Mouse (Mus musculus): Measurements from ENCODE around the gene Otud7a.
"Not testable (repeated sequence)": the region's sequence is repeated elsewhere in the genome, so short reads cannot be mapped to it uniquely, and the experiment has no call there.

Gene Otud7a

DNA sequence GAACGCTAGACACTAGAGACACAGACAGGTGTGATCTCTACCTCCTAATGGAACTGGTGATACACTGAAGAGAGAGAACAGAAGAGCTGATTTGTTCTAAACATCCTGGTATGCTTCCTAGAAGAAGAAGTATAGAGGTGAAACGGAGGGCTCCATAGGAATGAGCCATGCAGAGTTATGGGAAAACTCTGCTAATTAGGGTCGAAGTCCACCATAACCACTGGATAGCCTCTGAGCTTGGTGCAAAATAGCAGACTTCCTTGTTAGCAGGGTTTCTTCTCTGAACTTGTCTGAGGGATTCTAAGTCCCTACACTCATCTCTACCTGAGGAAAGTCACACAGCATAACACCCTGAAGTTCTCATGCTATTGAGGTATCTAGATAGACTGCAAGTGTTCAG, 114.4 kb downstream of the Otud7a start:
- DNase-seq (ENCODE audit: low spot score in 2 of 2), result no peak

DNA sequence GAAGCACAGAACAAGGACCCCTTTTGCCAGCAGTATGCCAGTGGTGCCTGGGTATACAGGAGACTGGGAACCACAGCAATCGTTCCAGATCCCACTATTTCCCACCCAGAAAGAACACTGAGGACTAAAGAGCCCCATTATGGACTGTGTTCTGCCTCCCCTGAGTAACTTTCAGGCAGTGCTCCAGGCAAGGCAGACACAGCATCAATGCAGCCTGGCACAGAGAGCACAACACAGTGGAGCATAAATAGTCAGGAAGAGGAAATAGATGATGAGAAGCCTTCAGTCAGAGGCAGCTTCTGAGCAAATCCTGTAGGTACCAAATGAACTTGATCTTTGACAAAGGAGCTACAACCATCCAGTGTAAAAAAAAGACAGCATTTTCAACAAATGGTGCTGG, 115.1 kb downstream of the Otud7a start:
- no peak for DNase-seq (ENCODE audit: low spot score in 2 of 2)

DNA sequence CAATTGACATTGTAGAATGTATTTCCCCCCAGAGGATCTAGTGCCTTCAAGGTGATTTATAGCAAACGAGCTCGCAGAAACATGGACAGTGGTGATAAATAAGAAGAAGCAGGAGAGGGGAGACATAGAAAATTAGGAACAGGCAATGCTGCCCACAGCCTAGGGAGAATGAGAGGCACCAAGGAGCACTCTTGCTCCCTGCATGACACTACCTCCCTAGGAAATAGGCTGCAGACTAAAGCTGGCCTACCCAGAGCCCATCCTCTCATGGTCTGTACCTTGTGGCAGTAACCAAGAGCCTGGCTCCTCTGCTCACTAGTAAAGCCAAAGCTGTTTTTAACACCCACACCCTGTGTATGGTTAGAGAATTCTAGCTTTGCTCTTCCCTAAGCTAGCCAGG, 138.8 kb downstream of the Otud7a start:
- DNase-seq (ENCODE audit: low spot score in 2 of 2), result no peak

DNA sequence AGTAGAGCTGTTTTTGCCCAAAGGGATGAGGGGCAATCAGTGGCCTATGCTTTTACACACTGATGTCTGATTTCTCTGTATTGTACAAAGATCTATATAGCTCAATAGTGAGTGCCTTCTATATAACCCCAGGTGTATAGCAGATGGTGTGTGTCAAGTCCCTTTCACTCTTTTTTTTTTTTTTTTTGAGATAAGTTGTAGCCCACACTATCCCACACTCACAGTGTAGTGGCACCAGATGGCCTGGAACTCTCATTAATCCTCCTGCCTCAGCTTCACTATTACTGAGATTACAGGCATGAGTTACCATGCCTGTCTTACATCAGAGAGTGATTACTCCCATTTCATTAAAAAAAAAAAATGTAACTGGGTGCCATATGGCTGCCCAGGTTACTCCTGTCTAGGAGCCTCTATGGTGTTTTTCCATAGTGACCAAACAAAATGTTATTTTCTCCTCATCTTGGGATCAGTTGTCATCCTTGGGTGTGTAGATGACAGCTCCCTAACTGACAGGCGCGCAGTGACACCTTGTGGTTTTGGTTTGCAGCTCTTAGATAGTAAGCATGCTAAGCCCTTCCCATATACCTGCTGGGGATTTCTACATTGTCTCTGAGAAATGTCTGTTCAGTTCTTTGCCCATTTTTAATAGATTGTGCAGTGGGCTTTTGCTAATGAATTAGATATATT, 141.8 kb downstream of the Otud7a start:
- DNase-seq (ENCODE audit: low spot score in 2 of 2), result no peak

DNA sequence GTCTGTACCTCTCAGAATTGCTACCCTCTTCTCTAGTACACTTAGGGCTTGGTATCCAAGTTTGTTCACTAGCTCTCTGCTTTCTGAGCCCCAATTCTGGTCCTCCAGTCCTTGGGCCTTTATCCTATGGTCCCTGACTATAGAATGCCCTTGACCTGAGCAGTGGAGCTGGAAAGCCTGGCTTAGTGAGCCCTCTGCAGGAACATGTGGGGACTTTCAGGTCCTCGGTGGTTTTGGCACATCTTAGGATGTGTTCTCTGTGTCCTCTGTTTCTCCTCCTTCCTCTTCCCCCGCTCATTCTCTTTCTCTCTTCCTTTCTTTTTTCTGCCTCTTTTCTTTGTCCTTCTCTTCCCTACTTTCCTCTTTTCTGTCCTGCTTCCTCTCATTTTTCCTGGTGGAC, 145.8 kb downstream of the Otud7a start:
- no peak for DNase-seq (ENCODE audit: low spot score in 2 of 2)

DNA sequence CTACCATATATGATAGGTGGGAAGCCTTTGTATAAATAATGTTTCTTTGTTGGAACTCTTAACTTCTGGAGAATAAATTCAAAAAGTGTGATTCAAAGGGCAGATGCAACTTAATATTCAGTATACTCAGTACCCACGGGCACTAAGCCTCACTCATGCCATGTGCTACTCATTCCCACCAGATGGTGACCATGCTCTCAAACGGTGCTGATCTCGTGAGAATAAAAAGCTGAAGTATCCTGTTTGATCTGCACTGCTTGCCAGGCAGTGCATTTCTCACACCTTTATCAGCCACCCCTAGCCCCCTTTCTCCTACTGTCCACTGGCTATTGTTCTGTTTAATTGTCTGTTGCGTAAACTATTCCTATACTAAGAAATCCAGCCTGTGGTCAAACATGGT, 146.8 kb downstream of the Otud7a start:
- DNase-seq (ENCODE audit: low spot score in 2 of 2), result no peak

DNA sequence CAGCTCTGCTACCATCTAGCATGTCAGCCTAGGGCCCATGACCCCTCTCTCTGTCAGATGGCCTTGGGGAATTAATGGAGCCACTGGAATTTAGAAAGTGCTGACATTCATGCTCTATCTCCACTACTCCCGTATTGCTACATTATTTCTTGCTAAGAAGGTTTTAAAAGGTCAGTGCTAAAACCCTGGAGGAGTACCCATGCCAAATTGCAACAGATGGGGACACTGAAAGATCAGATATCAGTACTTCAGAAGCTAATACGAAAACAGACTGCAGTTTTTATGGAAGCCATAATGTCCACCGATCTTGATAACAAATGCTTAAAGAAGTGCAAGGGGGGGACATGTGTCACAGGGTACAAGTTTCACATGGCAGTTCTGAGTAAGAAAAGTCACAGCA, 147.5 kb downstream of the Otud7a start:
- DNase-seq (ENCODE audit: low spot score in 2 of 2), result no peak

DNA sequence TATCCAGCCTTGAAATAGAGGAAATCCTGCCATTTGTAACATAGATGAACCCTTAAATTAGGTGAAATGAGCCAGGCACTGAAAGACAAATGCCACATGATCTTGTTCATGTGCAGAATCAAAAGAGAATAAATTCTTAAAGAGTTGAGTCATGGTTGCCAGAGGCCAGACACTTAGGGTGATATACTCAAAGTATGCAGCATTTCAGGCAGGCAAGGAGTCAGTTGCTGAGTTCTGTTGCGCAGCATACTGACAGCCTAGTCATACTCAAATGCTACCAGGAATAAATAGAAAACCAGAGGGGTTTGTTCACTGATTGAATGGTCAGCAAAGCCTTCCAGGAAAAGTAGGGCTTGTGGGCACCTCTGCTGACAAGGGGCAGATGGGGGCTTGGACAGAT, 160.3 kb downstream of the Otud7a start:
- DNase-seq (ENCODE audit: low spot score in 2 of 2), result no peak

DNA sequence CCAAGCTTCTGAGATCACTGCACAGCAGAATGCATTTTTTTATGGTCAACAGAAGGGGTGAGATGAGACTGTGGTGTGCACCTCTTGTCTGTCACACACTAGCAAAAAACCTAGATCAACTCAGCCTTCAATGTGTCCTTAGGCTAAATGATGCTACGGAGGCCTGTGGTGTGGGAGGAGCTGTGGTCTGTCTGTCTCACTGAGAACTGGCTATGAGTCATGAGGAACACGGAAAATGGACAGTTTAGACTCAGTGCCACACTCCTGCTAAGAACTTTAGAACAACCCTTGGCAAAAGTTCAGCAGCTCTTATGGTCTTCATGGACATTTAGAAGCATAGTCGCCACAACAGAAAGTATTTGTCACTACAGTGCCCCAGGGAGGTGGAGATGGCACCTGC, 172.5 kb downstream of the Otud7a start:
- no peak for DNase-seq (ENCODE audit: low spot score in 2 of 2)

DNA sequence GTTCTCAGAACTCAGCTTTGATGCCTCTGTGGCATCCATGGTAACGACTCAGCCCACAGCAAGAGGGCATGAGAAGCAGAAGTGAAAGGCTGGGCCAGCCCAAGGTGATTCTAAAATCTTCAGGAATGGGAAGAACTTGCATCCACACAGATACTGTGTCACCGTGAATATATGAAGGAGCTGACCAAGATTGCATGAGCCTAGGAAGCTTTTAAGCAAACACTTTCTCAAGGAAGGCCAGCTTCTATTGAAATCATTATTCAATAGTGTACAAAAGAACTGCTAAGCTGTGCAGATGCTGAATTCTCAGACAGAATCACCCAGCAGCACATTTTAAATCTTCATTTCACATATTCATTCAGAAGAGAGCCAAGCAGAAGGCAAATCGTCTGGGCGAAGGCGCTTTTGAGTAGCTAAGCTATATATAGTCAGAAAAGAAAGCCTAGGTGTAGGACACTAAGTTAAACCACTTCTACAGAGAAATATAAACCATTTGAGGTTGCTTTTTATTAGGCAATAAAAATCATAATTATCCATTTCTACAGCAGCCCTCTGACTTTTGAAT, 176.3 kb downstream of the Otud7a start:
- DNase-seq (ENCODE audit: low spot score in 2 of 2), result no peak

DNA sequence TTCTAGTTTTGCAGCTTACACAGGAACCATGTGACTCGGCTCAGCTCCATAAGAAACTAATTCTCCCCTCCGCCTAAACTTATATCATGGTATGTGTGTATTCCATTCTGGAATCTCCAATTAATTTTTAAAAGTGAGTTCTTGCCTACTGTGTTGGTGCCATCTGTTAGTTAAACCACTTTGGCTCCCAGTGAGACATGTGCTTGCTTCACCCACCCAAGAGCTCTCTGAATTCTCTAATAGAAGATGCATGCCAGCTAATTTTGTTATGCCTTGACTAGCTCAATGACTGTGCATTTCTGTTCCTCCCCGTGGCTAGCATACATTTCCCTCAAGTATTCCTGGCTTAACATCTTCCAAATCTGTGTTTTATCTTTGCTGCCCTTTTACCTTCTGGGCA, 193.1 kb downstream of the Otud7a start:
- DNase-seq (ENCODE audit: low spot score in 2 of 2), result no peak

DNA sequence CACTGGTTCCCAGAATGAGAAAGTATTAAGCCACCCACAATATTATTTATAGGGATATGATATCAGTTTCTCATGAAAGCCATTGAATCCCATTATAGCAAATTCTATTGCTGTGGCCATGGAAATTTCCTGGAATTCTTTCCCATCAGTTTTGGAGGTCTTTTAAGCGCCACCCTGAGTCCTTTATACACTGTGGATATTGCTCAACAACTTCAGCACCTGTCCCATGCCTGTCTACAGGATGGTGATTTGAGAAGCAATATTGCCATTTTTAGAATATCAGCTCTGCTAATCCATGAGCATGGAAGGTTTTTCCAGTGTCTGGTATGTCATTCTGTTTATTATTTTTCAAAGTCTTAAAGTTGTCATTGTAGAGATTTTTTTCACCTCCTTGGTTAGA, 199.5 kb downstream of the Otud7a start:
- no peak for DNase-seq (ENCODE audit: low spot score in 2 of 2)

DNA sequence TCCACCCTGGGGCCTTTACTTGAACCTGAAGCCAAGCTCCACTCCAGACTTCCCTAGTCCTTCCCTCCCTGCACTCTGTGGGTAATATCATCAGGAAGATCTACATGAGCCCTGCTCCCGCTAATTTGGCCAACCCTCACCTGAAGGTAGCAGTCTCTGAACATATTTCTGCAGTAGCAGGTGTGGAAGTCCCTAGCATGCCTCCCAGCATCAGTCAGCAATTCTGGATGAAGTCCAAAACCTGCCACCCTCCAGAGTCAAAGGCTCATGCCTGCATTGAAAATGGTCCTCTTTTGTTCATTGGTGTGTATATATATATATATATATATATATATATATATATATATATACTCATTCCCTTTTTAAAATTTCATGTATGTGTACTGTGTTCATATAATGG, 202.6 kb downstream of the Otud7a start:
- DNase-seq (ENCODE audit: low spot score in 2 of 2), result no peak

DNA sequence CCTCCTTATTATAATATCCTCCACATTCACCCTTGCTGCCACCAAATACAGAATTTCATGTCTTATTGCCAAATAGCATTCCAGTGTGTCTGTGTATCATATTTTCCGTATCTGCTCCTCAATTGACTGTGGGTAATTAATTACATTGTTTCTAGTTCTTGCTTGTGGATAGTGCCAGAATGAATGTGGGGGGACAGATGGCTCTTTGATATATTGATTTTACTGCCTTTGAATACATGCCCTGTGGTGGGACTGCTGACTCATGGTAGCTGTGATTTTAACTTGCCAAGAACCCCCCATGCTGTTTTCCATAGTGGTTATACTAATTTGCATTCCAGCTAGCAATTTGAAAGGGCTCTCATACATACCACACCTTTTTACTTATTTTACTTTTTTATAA, 215.7 kb downstream of the Otud7a start:
- no peak for DNase-seq (ENCODE audit: low spot score in 2 of 2)

DNA sequence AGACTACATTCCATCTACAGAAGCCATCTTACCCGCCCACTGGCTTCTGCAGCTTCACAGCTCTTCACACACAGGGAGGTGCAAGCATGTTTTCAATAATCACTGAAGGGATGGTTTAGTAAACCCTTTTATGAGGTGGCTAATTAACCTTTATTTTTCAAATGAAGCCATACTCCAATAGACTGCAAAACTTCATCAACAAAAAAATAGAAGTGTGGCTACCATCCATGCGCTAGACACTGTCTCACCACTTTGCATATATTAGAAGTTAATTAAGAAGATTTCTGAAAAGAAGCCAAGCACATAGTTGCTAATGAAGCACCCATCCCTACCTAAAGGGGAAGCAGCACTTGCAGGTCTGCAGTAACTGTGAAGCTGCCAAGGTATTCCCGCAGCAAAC, 218.2 kb downstream of the Otud7a start:
- DNase-seq (ENCODE audit: low spot score in 2 of 2), result no peak

DNA sequence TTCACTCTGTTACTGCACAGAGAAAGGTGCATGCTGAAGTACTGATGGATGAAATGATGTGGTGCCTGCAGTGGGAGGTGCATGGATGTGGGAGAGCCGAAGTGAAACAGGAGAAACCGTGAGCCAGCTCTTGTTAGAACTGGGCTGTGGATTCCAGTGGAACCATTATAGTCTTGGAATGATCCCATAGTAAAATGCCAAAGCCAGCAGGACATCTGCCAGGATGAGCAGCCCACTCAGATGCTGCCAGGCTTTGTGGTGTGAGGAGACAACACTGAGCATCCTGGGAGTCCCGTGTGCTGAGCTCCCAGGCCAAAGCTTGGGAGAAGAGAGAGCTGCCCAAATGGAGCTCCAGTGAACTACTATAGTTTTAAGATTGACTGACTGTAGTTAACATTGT, 220.9 kb downstream of the Otud7a start:
- no peak for DNase-seq (ENCODE audit: low spot score in 2 of 2)

DNA sequence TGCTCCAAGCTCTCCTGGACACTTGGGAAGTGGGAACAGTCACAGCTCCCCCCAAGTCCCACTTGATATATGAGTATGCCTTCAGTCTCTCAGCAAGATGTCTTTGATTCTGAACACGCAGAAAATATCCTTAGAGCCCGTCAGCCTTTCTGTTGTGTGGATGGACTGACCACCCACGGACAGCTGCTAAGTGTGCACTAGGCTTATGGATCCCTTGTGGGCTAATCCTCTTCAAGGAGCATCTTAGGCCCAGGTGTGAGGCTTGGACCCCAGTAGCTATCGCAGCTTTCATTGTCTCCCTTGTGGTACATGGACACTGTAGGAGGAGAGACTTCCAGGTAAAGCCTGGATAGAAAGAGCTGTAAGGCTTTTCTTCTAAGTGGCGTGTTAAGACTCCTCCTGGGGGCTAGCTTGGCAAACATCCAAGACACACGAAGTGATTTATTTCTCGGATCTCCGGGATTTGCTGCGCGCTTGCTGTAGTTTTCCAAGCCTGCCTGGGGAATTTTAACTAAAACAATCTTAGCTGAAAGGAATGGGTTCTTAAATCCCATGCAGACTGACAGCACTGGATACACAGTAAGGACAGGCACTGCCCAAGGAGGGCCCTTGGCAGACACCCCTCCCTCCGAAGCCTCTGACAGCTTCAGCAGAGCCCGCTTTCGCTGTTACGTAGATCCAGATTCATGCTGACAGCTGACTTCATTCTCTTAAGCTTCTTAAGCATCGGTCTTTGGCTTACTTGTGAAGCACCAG, 223.6 kb downstream of the Otud7a start:
- DNase-seq (ENCODE audit: low spot score in 2 of 2), result no peak

DNA sequence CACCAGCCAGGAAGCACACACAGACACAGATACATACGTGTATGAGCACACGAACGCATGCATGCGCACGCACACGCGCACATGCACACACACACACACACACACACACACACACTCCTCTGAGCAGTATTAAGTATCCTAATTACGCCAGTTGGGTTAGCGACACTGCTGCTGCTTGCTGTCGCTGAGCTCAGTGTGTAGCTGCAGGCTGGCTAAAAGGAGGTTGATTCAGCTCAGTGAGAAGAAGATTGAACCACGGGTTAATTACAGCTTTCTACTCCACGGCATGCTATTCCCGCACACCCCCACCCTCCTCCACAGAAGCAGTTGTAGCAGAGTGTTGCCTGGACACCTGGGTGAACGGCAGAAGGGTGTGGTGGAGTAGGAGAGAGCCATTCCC, 224.4 kb downstream of the Otud7a start:
- DNase-seq (ENCODE audit: low spot score in 2 of 2), result no peak

DNA sequence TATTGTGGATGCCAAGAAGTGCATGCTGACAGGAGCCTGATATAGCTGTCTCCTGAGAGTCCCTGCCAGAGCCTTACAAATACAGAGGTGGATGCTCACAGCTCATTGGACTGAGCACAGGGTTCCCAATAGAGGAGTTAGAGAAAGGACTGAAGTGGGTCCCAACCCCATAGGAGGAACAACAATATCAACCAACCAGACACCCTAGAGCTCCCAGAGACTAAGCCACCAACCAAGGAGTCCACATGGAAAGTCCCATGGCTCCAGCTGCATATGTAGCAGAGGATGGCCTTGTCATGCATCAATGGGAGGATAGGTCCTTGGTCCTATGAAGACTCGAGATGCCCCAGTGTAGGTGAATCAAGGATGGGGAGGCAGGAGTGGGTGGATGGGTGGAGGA, 226.4 kb downstream of the Otud7a start:
- not testable (repeated sequence) for DNase-seq (ENCODE audit: low spot score in 2 of 2)

DNA sequence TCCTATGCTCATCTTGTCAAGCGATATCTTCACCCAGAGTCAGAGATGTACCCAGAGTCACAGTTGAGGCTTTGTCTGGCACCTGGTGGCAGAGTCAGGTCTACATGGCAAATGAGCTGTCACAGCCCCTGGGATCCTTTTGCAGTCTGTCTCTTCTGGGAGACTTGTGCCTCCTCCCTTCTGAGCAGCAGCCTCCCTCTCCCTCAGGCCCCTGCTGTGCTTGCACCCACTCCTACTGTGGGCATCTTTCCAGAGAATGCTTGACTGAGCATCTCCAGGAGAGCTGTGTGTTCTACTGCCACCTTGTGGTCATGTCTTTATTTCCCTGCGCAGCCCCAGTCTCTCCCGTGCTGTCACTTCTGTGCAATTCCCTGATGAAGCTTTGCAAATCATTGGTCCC, 227.4 kb downstream of the Otud7a start:
- peak in 1 of 2 experiments; percentile 23 for DNase-seq (ENCODE audit: low spot score in 2 of 2)

DNA sequence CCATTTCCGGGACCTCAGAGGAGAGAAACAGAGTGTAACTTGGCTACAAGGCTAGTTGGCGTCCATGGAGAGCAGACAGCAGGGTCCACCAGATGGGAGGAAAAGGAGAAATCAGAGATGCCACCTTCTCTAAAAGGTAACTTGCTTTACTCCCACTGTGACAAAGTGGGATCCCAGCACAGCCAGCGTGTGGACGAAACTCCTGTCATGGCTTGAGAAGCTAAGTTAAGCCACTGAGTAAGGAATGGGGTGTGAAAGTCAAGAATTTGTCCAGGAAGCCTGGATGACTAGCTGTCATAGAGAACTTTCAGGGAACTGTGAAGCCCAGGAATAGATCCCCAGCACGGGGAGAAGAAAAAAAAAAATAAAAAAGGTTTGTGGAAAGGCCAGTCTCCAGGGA, 232.1 kb downstream of the Otud7a start:
- DNase-seq (ENCODE audit: low spot score in 2 of 2), result no peak

DNA sequence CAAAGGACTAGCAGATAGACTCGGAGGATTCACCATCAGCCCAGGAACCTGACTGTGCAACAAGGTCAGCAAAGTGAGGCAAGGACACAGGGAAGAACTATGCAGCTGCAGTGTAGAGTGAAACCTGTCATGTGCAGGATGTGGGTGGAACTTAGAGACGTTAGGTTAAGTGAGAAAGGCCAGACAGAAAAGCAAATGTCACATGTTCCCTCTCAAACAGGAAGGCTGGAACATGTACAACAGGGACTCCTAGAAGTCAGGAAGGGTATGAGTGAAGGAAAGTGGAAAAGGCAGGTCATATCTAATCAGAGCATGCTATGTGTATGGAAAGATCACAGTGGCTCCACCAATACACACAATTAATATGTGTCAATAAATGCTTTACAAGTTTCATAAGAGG, 232.6 kb downstream of the Otud7a start:
- DNase-seq (ENCODE audit: low spot score in 2 of 2), result no peak

DNA sequence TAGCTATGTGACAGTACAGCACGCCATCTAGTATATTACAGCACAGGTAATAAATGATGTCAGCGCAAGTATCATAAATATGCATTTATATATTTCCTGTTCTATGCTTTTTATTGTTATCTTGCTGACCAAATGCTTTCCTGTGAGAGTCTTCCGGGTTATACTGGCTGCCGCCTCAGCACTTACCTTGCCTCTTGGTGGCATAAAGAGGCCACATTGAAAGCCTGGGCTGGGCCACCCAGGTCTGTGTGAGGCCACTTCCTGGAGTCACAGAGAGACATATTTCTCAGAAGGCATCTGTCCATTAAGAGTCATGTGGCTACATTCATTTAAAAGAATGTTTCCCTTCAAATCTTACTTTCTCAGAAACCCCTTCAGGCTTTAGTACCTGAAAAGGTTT, 242.5 kb downstream of the Otud7a start:
- DNase-seq (ENCODE audit: low spot score in 2 of 2), result no peak
